Comparison of ENCODE assay signal across 11 mouse cellular contexts in the genomic region with DNA sequence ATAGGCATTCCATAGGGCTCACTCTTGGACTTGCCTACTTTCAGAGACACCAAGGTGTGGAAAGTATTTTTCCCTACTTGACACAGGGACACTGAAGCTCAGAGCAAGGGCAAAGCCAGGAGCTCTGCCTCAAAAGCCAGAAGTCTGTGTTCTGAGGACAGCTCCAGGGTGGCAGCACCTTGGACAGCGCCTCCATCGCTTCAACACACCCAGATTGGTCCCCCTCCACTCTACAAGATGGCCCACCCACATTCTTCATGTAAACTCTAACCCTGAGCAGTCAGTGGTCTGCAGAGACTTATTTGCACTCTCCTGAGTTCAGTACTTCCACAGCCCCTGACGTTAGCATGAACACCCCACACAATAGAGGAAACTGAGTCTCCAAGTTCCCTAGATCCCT. TPM values are rescaled to one million over a fixed set of nuclear protein-coding genes. Genes with fewer than 3 reads are reported as not detected.
DNase-seq lines count a peak whose midpoint lies in the region; ATAC-seq lines count a peak whose summit lies in the region.
"Had no signal": no experiment of that assay in that cellular context is flagged by ENCODE, and none has a peak within 500 bp of the region (broad histone marks: within the 10 kb centered on the region; RNA-seq: fewer than 3 reads in every experiment).

No protein-coding gene starts in this region.

- H3K9me3 ChIP-seq in heart, embryonic 12.5 days (replicated peaks), result no peaks in the 10 kb centered on the region
- H3K9me3 ChIP-seq in midbrain, embryonic 14.5 days (ENCODE audit: control insufficient read depth, low read length), result no peaks in the 10 kb centered on the region
- H3K9me3 ChIP-seq in midbrain, embryonic 15.5 days, result no peaks in the 10 kb centered on the region
- H3K9me3 ChIP-seq: lung, embryonic 15.5 days had no signal

- intact Hi-C loops in heart, postnatal 10 days (cut with DNase I), result loop anchor here (5.0 kb wide), 1 partner anchor 1495 kb away; no protein-coding TSS in a partner anchor

- H3K36me3 ChIP-seq in heart, embryonic 12.5 days, result no peaks in the 10 kb centered on the region
- H3K36me3 ChIP-seq in midbrain, embryonic 14.5 days (ENCODE audit: control insufficient read depth, insufficient read depth, low read length), result no peaks in the 10 kb centered on the region
- no peaks in the 10 kb centered on the region for H3K36me3 ChIP-seq in midbrain, embryonic 15.5 days (replicated peaks)
- H3K36me3 ChIP-seq: lung, embryonic 15.5 days had no signal

- WGBS in heart, embryonic 12.5 days, result 14% methylated on average over 3 of the region's 3 CpGs
- WGBS in midbrain, embryonic 14.5 days, result 38% methylated on average over 3 of the region's 3 CpGs
- WGBS in midbrain, embryonic 15.5 days, result 34% methylated on average over 3 of the region's 3 CpGs

- H3K27me3 ChIP-seq in heart, embryonic 12.5 days (replicated peaks), result 0 out of 2 replicates have a peak, but pooled peaks cover 3% of the 10 kb centered on the region
- no peaks in the 10 kb centered on the region for H3K27me3 ChIP-seq in midbrain, embryonic 14.5 days (ENCODE audit: control insufficient read depth, insufficient read depth, low read length)
- H3K27me3 ChIP-seq in midbrain, embryonic 15.5 days (replicated peaks), result no peaks in the 10 kb centered on the region
- H3K27me3 ChIP-seq: lung, embryonic 15.5 days had no signal

- H3K27ac ChIP-seq in heart, embryonic 12.5 days (ENCODE audit: poor library complexity, severe bottlenecking), result no peak overlapping the region
- H3K27ac ChIP-seq in midbrain, embryonic 14.5 days (replicated peaks; ENCODE audit: low read depth, low read length), result no peak overlapping the region
- no peak overlapping the region for H3K27ac ChIP-seq in midbrain, embryonic 15.5 days
- H3K27ac ChIP-seq: lung, embryonic 15.5 days had no signal

- no peak overlapping the region for H3K4me2 ChIP-seq in heart, embryonic 12.5 days
- no peak overlapping the region for H3K4me2 ChIP-seq in midbrain, embryonic 14.5 days (ENCODE audit: low read length)
- H3K4me2 ChIP-seq in midbrain, embryonic 15.5 days, result no peak overlapping the region
- H3K4me2 ChIP-seq: lung, embryonic 15.5 days had no signal

- H3K9ac ChIP-seq in heart, embryonic 12.5 days, result no peak overlapping the region
- H3K9ac ChIP-seq in midbrain, embryonic 14.5 days (replicated peaks; ENCODE audit: low read length), result no peak overlapping the region
- H3K9ac ChIP-seq in midbrain, embryonic 15.5 days, result no peak overlapping the region
- H3K9ac ChIP-seq: lung, embryonic 15.5 days had no signal

- ATAC-seq in heart, embryonic 12.5 days (ENCODE audit: insufficient number of reproducible peaks, low FRiP score), result no peak
- ATAC-seq in midbrain, embryonic 14.5 days (ENCODE audit: low FRiP score, low TSS enrichment), result no peak
- ATAC-seq in midbrain, embryonic 15.5 days (replicated peaks), result no peak

- DNase-seq in heart, postnatal 10 days, result peak; percentile 3 to 29
- peak; percentile 15 for DNase-seq in midbrain, embryonic 14.5 days
- DNase-seq in embryo, embryonic 11.5 days (ENCODE audit: low read depth, low spot score), result peak; percentile 46
- peak; percentile 33 for DNase-seq in retina, postnatal 1 day
- DNase-seq in cerebellum, adult 8-10 months, result no peak
- DNase-seq in gastrocnemius, adult 18-20 months (ENCODE audit: low spot score), result no peak

- no peaks in the 10 kb centered on the region for H3K4me1 ChIP-seq in heart, embryonic 12.5 days (replicated peaks)
- H3K4me1 ChIP-seq in midbrain, embryonic 14.5 days (ENCODE audit: control insufficient read depth, insufficient read depth, low read length), result no peaks in the 10 kb centered on the region
- H3K4me1 ChIP-seq in midbrain, embryonic 15.5 days, result no peaks in the 10 kb centered on the region
- H3K4me1 ChIP-seq: lung, embryonic 15.5 days had no signal

- no peak overlapping the region for H3K4me3 ChIP-seq in heart, embryonic 12.5 days
- H3K4me3 ChIP-seq in midbrain, embryonic 14.5 days (replicated peaks; ENCODE audit: low read depth, low read length), result no peak overlapping the region
- H3K4me3 ChIP-seq in midbrain, embryonic 15.5 days, result no peak overlapping the region
- H3K4me3 ChIP-seq: lung, embryonic 15.5 days had no signal

RNA-seq across cellular contexts. Expression of gene Isx, which starts 21.1 kb away (rescaled TPM):
- total RNA-seq in heart, postnatal 10 days (2021), result under 1 TPM; 0.17 to 0.27 TPM
- not detected in 2 replicates for polyA plus RNA-seq in heart, embryonic 12.5 days (2016; fragmentation: Nextera tagmentation; extraction: Ambion mirVana)
- polyA plus RNA-seq in midbrain, embryonic 14.5 days (2014; fragmentation: Nextera tagmentation; extraction: Ambion mirVana), result not detected in 2 replicates
- polyA plus RNA-seq in midbrain, embryonic 15.5 days (2015; fragmentation: Nextera tagmentation; extraction: Ambion mirVana), result not detected in 2 replicates
- not detected for total RNA-seq in gastrocnemius, adult 18-20 months (2021)
- total RNA-seq: gastrocnemius, adult 8-10 months had no signal
- polyA plus RNA-seq: cortical plate, adult 2 months; lung, embryonic 15.5 days had no signal

Comparison
In these comparisons a context has a peak if more than half of its experiments do, and no peak if none do; other contexts are left out.
1. DNase-seq: peak in heart, postnatal 10 days (2 of 2), midbrain, embryonic 14.5 days (single experiment), embryo, embryonic 11.5 days (single experiment) and retina, postnatal 1 day (single experiment); none in cerebellum, adult 8-10 months (single experiment) and gastrocnemius, adult 18-20 months (single experiment).